Mouse (Mus musculus): ENCODE data around the gene Fto.

- TF ChIP-seq POLR2A (IDR thresholded peaks at IDR 0.05; ENCODE audit: borderline replicate concordance, extremely low read depth, insufficient read depth, insufficient read length, poor library complexity, severe bottlenecking) (no peak), CTCF (IDR thresholded peaks at IDR 0.05; ENCODE audit: borderline replicate concordance, extremely low read depth, insufficient read depth, insufficient read length) (no peak)
These were observed 13.6 kb downstream of the Fto start for GRCm38 (mm10) chr8:91326946-91327345.

All from brain, embryonic 14.5 days (tissue).